Mouse (Mus musculus): ENCODE data around the gene Nudt14. TPM values are rescaled to one million over a fixed set of nuclear protein-coding genes. Genes with fewer than 3 reads are reported as not detected.

Gene Nudt14
- total and polyA plus RNA-seq, 3 experiments, result 5.7 to 14.8 (median 8.6) TPM

DNA sequence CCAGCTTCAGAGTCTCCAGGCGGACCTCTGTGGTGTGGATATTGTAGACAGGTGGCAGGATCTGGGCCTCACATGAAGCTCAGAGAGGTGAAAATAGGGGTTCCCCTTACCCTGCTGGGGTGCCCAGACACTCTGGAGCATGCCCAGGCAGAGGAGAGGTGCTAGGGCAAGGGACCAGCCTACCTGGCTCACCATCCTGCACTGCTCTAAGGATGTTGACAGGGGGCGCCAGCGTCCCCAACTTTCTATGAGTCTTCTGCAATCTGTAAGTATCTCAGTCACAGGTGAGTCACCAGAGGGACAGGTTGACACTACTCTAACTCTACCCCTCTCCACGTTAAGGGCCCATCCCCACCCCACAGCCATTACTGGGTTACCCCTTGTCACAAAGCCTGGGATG lies 5.4 kb upstream of the Nudt14 start:
- TF ChIP-seq CTCF (IDR thresholded peaks at IDR 0.05), result peak; percentile 71
- no peak for TF ChIP-seq EP300 (IDR thresholded peaks at IDR 0.05; ENCODE audit: insufficient read depth, low read depth, low read length)
- TF ChIP-seq POLR2A (IDR thresholded peaks at IDR 0.05; ENCODE audit: insufficient read depth, low read depth, low read length), result no peak
- intact Hi-C loops (cut with DNase I), result no loop called here
- no peak for DNase-seq
- Histone ChIP-seq H3K9ac (ENCODE audit: low read depth, low read length) (no peak overlapping the region), H3K27me3 (ENCODE audit: control insufficient read depth, insufficient read depth, low read length) (no peaks in the 10 kb centered on the region), H3K27ac (peak overlapping the region; percentile 28; the same call in 1 of the 2 replicates), H3K4me1 (ENCODE audit: control insufficient read depth, insufficient read depth, low read length) (peaks cover 15% of the 10 kb centered on the region), H3K4me3 (no peak overlapping the region), H3K36me3 (ENCODE audit: control insufficient read depth, insufficient read depth, low read length) (no peaks in the 10 kb centered on the region), H3K79me2 (replicated peaks; ENCODE audit: control insufficient read depth, insufficient read depth, low read length) (no peaks in the 10 kb centered on the region)
- WGBS, result 38% methylated on average over 4 of the region's 4 CpGs

DNA sequence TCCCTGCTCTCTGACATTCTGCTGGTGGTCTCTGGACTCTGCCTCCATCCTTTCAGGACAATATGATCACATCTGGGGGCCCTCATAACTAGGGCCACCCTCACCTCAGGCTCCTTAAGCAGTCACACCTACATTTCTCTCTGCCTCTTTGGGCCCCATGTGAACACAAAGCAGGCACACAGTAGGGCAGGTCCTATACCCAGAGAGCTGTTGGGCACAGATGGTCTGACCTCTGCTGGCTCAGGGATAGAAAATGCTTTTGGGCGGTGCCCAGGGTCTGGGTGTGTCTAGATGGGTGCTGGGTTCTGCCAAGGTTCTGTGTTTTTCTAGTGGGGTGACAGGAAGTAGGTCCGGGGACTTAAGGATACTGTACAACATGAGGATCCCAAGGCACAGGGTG lies 1.7 kb upstream of the Nudt14 start:
- intact Hi-C loops (cut with DNase I), result no loop called here
- H3K36me3 ChIP-seq (ENCODE audit: control insufficient read depth, insufficient read depth, low read length), result no peaks in the 10 kb centered on the region
- no peaks in the 10 kb centered on the region for H3K27me3 ChIP-seq (ENCODE audit: control insufficient read depth, insufficient read depth, low read length)
- H3K9ac ChIP-seq (ENCODE audit: low read depth, low read length), result no peak overlapping the region
- no peak for DNase-seq
- peaks cover 6% of the 10 kb centered on the region for H3K4me1 ChIP-seq (ENCODE audit: control insufficient read depth, insufficient read depth, low read length)
- no peak overlapping the region for H3K4me3 ChIP-seq
- H3K79me2 ChIP-seq (replicated peaks; ENCODE audit: control insufficient read depth, insufficient read depth, low read length), result no peaks in the 10 kb centered on the region
- WGBS, result 66% methylated on average over 2 of the region's 2 CpGs
- no peak for TF ChIP-seq POLR2A (IDR thresholded peaks at IDR 0.05; ENCODE audit: insufficient read depth, low read depth, low read length)
- TF ChIP-seq CTCF (IDR thresholded peaks at IDR 0.05), result no peak
- H3K27ac ChIP-seq, result no peak overlapping the region

DNA sequence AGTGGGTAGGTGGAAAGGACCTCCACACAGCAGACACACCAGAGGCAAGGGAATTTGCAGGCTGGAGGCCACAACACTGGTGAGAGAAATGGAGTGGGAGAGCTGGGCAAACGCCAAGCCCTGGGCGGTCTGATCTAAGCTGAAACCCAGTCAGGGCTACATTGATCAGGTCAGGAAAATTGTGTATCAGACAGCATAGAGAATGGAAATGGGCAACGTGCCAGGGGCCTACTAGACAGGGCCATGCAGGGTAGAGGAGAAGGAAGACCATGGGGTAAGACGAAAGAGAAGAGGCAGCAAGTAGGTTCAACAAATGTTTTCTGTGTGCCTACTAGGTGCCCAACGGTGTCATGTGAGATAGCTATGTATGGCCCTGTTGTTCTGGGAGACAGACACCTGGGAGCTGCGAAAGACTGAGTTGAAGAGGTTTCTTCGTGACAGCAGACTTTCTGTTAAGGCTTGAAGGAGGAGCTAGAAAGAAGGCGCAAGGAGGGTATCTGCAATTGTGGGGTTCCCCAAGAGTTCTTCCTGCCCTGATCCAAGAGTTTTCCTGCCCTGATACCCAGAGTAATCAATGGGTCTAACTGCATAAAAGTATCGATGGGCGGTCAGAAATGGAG lies 658 bp downstream of the Nudt14 start:
- no peaks in the 10 kb centered on the region for H3K79me2 ChIP-seq (replicated peaks; ENCODE audit: control insufficient read depth, insufficient read depth, low read length)
- intact Hi-C loops (cut with DNase I), result no loop called here
- DNase-seq, result no peak
- 51% methylated on average over 10 of the region's 10 CpGs for WGBS
- TF ChIP-seq CTCF (IDR thresholded peaks at IDR 0.05) (no peak), EP300 (IDR thresholded peaks at IDR 0.05; ENCODE audit: insufficient read depth, low read depth, low read length) (no peak), POLR2A (IDR thresholded peaks at IDR 0.05; ENCODE audit: insufficient read depth, low read depth, low read length) (no peak)
- peak overlapping the region; percentile 41; the same call in 1 of the 2 replicates for H3K9ac ChIP-seq (ENCODE audit: low read depth, low read length)
- H3K27me3 ChIP-seq (ENCODE audit: control insufficient read depth, insufficient read depth, low read length), result no peaks in the 10 kb centered on the region
- H3K4me3 ChIP-seq, result peak overlapping the region; percentile 89
- H3K36me3 ChIP-seq (ENCODE audit: control insufficient read depth, insufficient read depth, low read length), result no peaks in the 10 kb centered on the region
- peak overlapping the region; percentile 96 for H3K27ac ChIP-seq
- H3K4me1 ChIP-seq (ENCODE audit: control insufficient read depth, insufficient read depth, low read length), result peaks cover 6% of the 10 kb centered on the region

DNA sequence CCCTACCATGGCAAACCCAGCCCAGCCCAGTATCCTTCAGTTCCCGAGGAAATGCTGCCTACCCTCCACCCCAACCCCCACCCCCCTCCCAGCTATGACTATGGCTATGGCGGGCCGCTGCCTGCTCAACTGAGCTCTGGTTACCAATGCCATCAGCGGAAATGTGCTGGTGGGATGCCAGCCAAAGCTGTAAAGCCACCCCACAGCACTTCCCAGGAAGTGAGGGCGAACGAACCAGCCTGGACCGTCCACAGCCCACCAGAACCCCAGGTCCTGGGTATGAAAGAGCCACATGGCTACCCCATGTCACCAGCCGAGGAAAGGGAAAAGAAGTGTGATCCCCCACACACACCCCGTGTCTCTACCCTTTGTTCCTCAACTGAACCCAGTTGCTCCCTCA lies 1.2 kb downstream of the Nudt14 start:
- WGBS, result 81% methylated on average over 9 of the region's 9 CpGs
- Histone ChIP-seq H3K27me3 (ENCODE audit: control insufficient read depth, insufficient read depth, low read length) (no peaks in the 10 kb centered on the region), H3K27ac (no peak overlapping the region), H3K4me1 (ENCODE audit: control insufficient read depth, insufficient read depth, low read length) (peaks cover 6% of the 10 kb centered on the region), H3K36me3 (ENCODE audit: control insufficient read depth, insufficient read depth, low read length) (no peaks in the 10 kb centered on the region), H3K4me3 (no peak overlapping the region), H3K79me2 (replicated peaks; ENCODE audit: control insufficient read depth, insufficient read depth, low read length) (no peaks in the 10 kb centered on the region), H3K9ac (ENCODE audit: low read depth, low read length) (no peak overlapping the region)
- DNase-seq, result no peak
- intact Hi-C loops (cut with DNase I), result no loop called here
- no peak for TF ChIP-seq POLR2A (IDR thresholded peaks at IDR 0.05; ENCODE audit: insufficient read depth, low read depth, low read length)
- no peak for TF ChIP-seq EP300 (IDR thresholded peaks at IDR 0.05; ENCODE audit: insufficient read depth, low read depth, low read length)
- TF ChIP-seq CTCF (IDR thresholded peaks at IDR 0.05), result no peak

GRCm38 (mm10) chr12:112940238-112940637 lies 1.7 kb downstream of the Nudt14 start:
- Histone ChIP-seq H3K4me1 (ENCODE audit: control insufficient read depth, insufficient read depth, low read length) (peaks cover 6% of the 10 kb centered on the region), H3K9ac (ENCODE audit: low read depth, low read length) (no peak overlapping the region), H3K27ac (no peak overlapping the region), H3K36me3 (ENCODE audit: control insufficient read depth, insufficient read depth, low read length) (no peaks in the 10 kb centered on the region), H3K4me3 (no peak overlapping the region), H3K27me3 (ENCODE audit: control insufficient read depth, insufficient read depth, low read length) (no peaks in the 10 kb centered on the region), H3K79me2 (replicated peaks; ENCODE audit: control insufficient read depth, insufficient read depth, low read length) (no peaks in the 10 kb centered on the region)
- 64% methylated on average over 4 of the region's 4 CpGs for WGBS
- DNase-seq, result no peak
- intact Hi-C loops (cut with DNase I), result no loop called here
- TF ChIP-seq EP300 (IDR thresholded peaks at IDR 0.05; ENCODE audit: insufficient read depth, low read depth, low read length) (no peak), POLR2A (IDR thresholded peaks at IDR 0.05; ENCODE audit: insufficient read depth, low read depth, low read length) (no peak), CTCF (IDR thresholded peaks at IDR 0.05) (no peak)

- Histone ChIP-seq H3K27ac (no peak overlapping the region), H3K27me3 (ENCODE audit: control insufficient read depth, insufficient read depth, low read length) (no peaks in the 10 kb centered on the region), H3K79me2 (replicated peaks; ENCODE audit: control insufficient read depth, insufficient read depth, low read length) (no peaks in the 10 kb centered on the region), H3K36me3 (ENCODE audit: control insufficient read depth, insufficient read depth, low read length) (no peaks in the 10 kb centered on the region), H3K9ac (ENCODE audit: low read depth, low read length) (no peak overlapping the region), H3K4me3 (no peak overlapping the region), H3K4me1 (ENCODE audit: control insufficient read depth, insufficient read depth, low read length) (peaks cover 6% of the 10 kb centered on the region)
- intact Hi-C loops (cut with DNase I), result no loop called here
- 73% methylated on average over 10 of the region's 10 CpGs for WGBS
- no peak for DNase-seq
- TF ChIP-seq EP300 (IDR thresholded peaks at IDR 0.05; ENCODE audit: insufficient read depth, low read depth, low read length) (no peak), POLR2A (IDR thresholded peaks at IDR 0.05; ENCODE audit: insufficient read depth, low read depth, low read length) (no peak), CTCF (IDR thresholded peaks at IDR 0.05) (peak; percentile 54)
Observed at GRCm38 (mm10) chr12:112938873-112939565, 2.9 kb downstream of the Nudt14 start.

Data from heart, adult 2 months (tissue).